Mouse (Mus musculus): ENCODE data around the gene Bbs10. TPM values are rescaled to one million over a fixed set of nuclear protein-coding genes. Genes with fewer than 3 reads are reported as not detected.
A peak's percentile ranks its signal among the peaks of the same experiment; 100 is the strongest.

Gene Bbs10
- polyA plus RNA-seq, 1 experiment from 2014 or later: 6.4 TPM

GRCm38 (mm10) chr10:111335517-111336352 is 37.3 kb downstream of the Bbs10 start:
- Histone ChIP-seq H3K27ac (ENCODE audit: low read depth, low read length) (no peak overlapping the region), H3K4me3 (ENCODE audit: low read depth, low read length) (no peak overlapping the region), H3K27me3 (ENCODE audit: control insufficient read depth, insufficient read depth, low read length) (no peaks in the 10 kb centered on the region; the same call in 1 of the 2 replicates), H3K4me2 (replicated peaks; ENCODE audit: low read depth, low read length) (no peak overlapping the region), H3K9me3 (ENCODE audit: control insufficient read depth, low read length) (no peaks in the 10 kb centered on the region), H3K36me3 (ENCODE audit: control insufficient read depth, insufficient read depth, low read length) (no peaks in the 10 kb centered on the region), H3K4me1 (replicated peaks; ENCODE audit: control insufficient read depth, insufficient read depth, low read length) (0 out of 2 replicates have a peak, but pooled peaks cover 4% of the 10 kb centered on the region), H3K9ac (ENCODE audit: low read depth, low read length) (0 out of 2 replicates have a peak overlapping the region, but pooled peaks have one; percentile 4)
- no peak for ATAC-seq (ENCODE audit: low FRiP score)
- WGBS: 19% methylated on average over 29 of the region's 29 CpGs
- peak; percentile 39 for DNase-seq (ENCODE audit: low spot score)

GRCm38 (mm10) chr10:111336353-111336713 is 37.9 kb downstream of the Bbs10 start:
- H3K27ac ChIP-seq (ENCODE audit: low read depth, low read length): no peak overlapping the region
- H3K9me3 ChIP-seq (ENCODE audit: control insufficient read depth, low read length): no peaks in the 10 kb centered on the region
- no peaks in the 10 kb centered on the region; the same call in 1 of the 2 replicates for H3K27me3 ChIP-seq (ENCODE audit: control insufficient read depth, insufficient read depth, low read length)
- H3K9ac ChIP-seq (ENCODE audit: low read depth, low read length): no peak overlapping the region
- DNase-seq (ENCODE audit: low spot score) (peak; percentile 25), ATAC-seq (ENCODE audit: low FRiP score) (no peak)
- 0 out of 2 replicates have a peak, but pooled peaks cover 4% of the 10 kb centered on the region for H3K4me1 ChIP-seq (replicated peaks; ENCODE audit: control insufficient read depth, insufficient read depth, low read length)
- WGBS: 19% methylated on average over 10 of the region's 10 CpGs
- H3K4me2 ChIP-seq (replicated peaks; ENCODE audit: low read depth, low read length): no peak overlapping the region
- no peaks in the 10 kb centered on the region for H3K36me3 ChIP-seq (ENCODE audit: control insufficient read depth, insufficient read depth, low read length)
- no peak overlapping the region for H3K4me3 ChIP-seq (ENCODE audit: low read depth, low read length)

- Histone ChIP-seq H3K4me3 (ENCODE audit: low read depth, low read length) (no peak overlapping the region), H3K27ac (ENCODE audit: low read depth, low read length) (no peak overlapping the region), H3K27me3 (ENCODE audit: control insufficient read depth, insufficient read depth, low read length) (no peaks in the 10 kb centered on the region; the same call in 1 of the 2 replicates), H3K4me2 (replicated peaks; ENCODE audit: low read depth, low read length) (no peak overlapping the region), H3K4me1 (replicated peaks; ENCODE audit: control insufficient read depth, insufficient read depth, low read length) (0 out of 2 replicates have a peak, but pooled peaks cover 4% of the 10 kb centered on the region), H3K36me3 (ENCODE audit: control insufficient read depth, insufficient read depth, low read length) (no peaks in the 10 kb centered on the region), H3K9ac (ENCODE audit: low read depth, low read length) (no peak overlapping the region), H3K9me3 (ENCODE audit: control insufficient read depth, low read length) (no peaks in the 10 kb centered on the region)
- no peak for DNase-seq (ENCODE audit: low spot score)
- no peak for ATAC-seq (ENCODE audit: low FRiP score)
- WGBS: 77% methylated on average over 11 of the region's 11 CpGs
Observed at GRCm38 (mm10) chr10:111339296-111339695, 40.8 kb downstream of the Bbs10 start.

GRCm38 (mm10) chr10:111341761-111342160 is 43.3 kb downstream of the Bbs10 start:
- Histone ChIP-seq H3K4me2 (replicated peaks; ENCODE audit: low read depth, low read length) (no peak overlapping the region), H3K36me3 (ENCODE audit: control insufficient read depth, insufficient read depth, low read length) (no peaks in the 10 kb centered on the region), H3K27me3 (ENCODE audit: control insufficient read depth, insufficient read depth, low read length) (no peaks in the 10 kb centered on the region), H3K9ac (ENCODE audit: low read depth, low read length) (no peak overlapping the region), H3K27ac (ENCODE audit: low read depth, low read length) (no peak overlapping the region), H3K4me3 (ENCODE audit: low read depth, low read length) (no peak overlapping the region), H3K4me1 (replicated peaks; ENCODE audit: control insufficient read depth, insufficient read depth, low read length) (no peaks in the 10 kb centered on the region), H3K9me3 (ENCODE audit: control insufficient read depth, low read length) (no peaks in the 10 kb centered on the region)
- ATAC-seq (ENCODE audit: low FRiP score): no peak
- no peak for DNase-seq (ENCODE audit: low spot score)
- WGBS: 89% methylated on average over 7 of the region's 7 CpGs

GRCm38 (mm10) chr10:111343555-111343954 is 45.1 kb downstream of the Bbs10 start:
- H3K9me3 ChIP-seq (ENCODE audit: control insufficient read depth, low read length): no peaks in the 10 kb centered on the region
- no peak for DNase-seq (ENCODE audit: low spot score)
- H3K27me3 ChIP-seq (ENCODE audit: control insufficient read depth, insufficient read depth, low read length): no peaks in the 10 kb centered on the region
- no peaks in the 10 kb centered on the region for H3K36me3 ChIP-seq (ENCODE audit: control insufficient read depth, insufficient read depth, low read length)
- H3K4me2 ChIP-seq (replicated peaks; ENCODE audit: low read depth, low read length): no peak overlapping the region
- H3K4me1 ChIP-seq (replicated peaks; ENCODE audit: control insufficient read depth, insufficient read depth, low read length): no peaks in the 10 kb centered on the region
- no peak for ATAC-seq (ENCODE audit: low FRiP score)
- no peak overlapping the region for H3K4me3 ChIP-seq (ENCODE audit: low read depth, low read length)
- no peak overlapping the region for H3K27ac ChIP-seq (ENCODE audit: low read depth, low read length)
- WGBS: 94% methylated on average over 5 of the region's 5 CpGs
- no peak overlapping the region for H3K9ac ChIP-seq (ENCODE audit: low read depth, low read length)

- Histone ChIP-seq H3K27me3 (ENCODE audit: control insufficient read depth, insufficient read depth, low read length) (no peaks in the 10 kb centered on the region), H3K4me3 (ENCODE audit: low read depth, low read length) (no peak overlapping the region), H3K9me3 (ENCODE audit: control insufficient read depth, low read length) (no peaks in the 10 kb centered on the region), H3K9ac (ENCODE audit: low read depth, low read length) (no peak overlapping the region), H3K36me3 (ENCODE audit: control insufficient read depth, insufficient read depth, low read length) (no peaks in the 10 kb centered on the region), H3K4me2 (replicated peaks; ENCODE audit: low read depth, low read length) (no peak overlapping the region), H3K4me1 (replicated peaks; ENCODE audit: control insufficient read depth, insufficient read depth, low read length) (no peaks in the 10 kb centered on the region), H3K27ac (ENCODE audit: low read depth, low read length) (no peak overlapping the region)
- DNase-seq (ENCODE audit: low spot score) (no peak), ATAC-seq (ENCODE audit: low FRiP score) (no peak)
- 74% methylated on average over 2 of the region's 2 CpGs for WGBS
Observed at GRCm38 (mm10) chr10:111348263-111348662, 49.8 kb downstream of the Bbs10 start.

Other genes starting within 250 kb of the Bbs10 start
- gene Osbpl8, start 133.9 kb upstream of the Bbs10 start, polyA plus RNA-seq (2014; fragmentation: Nextera tagmentation; extraction: Ambion mirVana): 15.4 and 15.7 TPM in 2 replicates
- gene Nap1l1, start 174.5 kb downstream of the Bbs10 start, polyA plus RNA-seq (2014; fragmentation: Nextera tagmentation; extraction: Ambion mirVana): 372 and 407 TPM in 2 replicates
- gene Phlda1, start 207.6 kb downstream of the Bbs10 start, polyA plus RNA-seq (2014; fragmentation: Nextera tagmentation; extraction: Ambion mirVana): 30.0 TPM in 2 replicates